Mouse (Mus musculus) cerebral cortex, adult 2 months (tissue): ENCODE results near the gene Aldh2.

Source experiments
- WGBS: fragments of 180-500 bp; shearing (Covaris S2); methylation state at CpG from one replicate; pipeline ENCODE4 v1.1.7; 2018; 5-methylcytosine and 5-hydroxymethylcytosine counted together

Aldh2 gene

DNA sequence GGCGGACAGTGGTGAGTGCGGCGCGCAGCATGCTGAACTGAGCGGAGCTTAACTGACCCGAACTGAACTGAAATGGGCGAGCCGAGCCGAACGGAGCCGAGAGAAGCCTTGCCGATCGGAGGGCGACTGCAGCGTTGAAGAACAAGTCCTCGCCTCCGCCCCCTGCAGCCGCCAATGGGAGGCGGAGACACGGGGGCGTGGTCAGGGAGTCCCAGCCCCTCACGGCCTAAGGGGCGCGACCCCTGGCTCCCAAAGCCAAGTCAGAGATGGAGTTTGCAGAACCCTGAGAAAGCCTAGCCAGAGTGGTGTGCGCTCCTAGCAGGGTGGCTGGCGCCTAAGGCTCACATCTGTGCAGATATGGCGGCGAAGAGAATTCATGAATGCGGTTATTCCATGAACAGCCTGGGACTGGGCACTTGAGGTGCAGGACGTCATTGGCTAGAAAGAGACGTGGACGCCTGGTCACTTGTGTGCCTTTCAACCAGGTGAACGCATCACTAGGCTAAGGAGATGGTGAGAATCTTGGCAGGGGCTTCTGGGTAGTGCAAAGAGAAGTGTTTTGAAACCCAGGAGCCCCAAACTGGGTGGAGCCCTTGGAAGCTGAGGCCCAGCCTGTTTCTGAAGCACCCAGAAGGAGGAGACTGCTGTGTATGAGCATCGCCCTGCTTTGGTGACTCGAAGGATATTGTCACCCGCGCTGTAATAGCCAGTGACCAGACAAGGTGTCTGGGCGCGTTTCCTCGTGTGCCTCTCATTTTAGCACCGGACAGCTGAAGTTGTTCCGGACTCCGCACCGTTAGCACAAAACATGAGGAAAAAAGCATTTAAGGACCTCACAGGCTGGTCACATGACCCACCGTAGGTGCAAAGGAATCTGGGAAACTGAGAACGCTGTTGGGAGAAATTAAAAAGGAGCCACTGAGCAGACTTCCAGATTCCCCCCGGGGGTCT, at the start of gene Aldh2:
Gene Aldh2 (minus strand): TSS at position 374 of the 951 bp plus-strand sequence.
- 2% methylated on average over 47 of the region's 47 CpGs for WGBS

DNA sequence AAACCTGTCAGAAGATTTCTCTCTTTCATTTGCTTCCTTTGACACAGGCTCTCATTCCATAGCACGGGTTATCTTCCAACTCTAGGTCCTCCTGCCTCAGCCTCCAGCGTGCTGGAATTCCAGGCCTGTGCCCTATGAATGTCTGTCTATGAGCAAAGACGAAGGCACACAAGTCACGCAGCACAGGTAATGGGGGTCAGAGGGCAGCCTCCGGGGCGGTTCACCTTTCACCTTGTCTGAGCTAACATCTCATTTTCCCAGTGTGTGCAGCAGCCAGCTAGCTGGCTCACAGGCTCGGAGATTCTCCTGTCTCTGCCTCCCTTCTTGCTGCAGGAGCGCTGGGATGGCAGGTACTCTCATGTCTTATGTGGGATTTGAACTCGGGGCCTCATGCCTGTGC, 46.0 kb upstream of the Aldh2 start:
- WGBS = 97% methylated on average over 9 of the region's 9 CpGs

DNA sequence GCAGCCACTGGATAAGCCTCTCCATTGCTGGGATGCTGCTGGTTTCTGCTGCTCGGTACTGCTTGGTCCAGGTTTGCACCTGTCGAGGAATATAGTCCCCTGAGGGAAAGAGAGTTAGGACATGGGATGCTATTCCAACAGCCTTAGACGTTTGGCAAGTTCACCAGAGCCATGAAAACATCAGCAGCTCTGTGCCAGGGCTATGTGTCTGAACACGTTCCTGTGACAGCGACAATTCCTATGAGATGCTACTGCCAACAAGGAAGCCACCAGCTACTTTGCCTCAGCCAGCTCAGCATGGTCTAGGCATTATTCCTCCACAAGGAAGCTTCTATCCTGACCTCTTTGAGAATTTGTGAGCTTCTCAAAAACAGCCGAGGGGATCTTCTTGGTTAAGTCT, 43.7 kb upstream of the Aldh2 start:
- WGBS = 82% methylated on average over 6 of the region's 6 CpGs

DNA sequence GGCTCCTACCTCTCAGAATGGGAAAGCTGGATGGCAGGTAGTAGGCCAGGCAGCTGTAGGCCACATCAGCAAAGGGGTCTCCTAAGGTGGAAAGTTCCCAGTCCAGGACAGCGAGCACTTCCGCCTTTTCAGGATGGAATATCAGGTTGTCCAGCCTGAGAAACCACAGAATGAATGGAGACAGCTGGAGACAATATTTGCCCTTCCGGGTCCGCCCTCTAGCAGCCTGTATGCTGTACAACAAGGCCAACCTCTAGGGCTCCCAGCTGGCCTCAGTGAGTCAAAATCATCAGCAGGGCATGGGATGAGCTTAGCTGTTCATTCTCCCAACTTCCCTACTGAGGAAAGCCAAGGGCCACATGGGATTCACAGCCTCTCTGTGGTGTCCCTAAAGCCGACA, 41.0 kb upstream of the Aldh2 start:
- 97% methylated on average over 5 of the region's 5 CpGs for WGBS

DNA sequence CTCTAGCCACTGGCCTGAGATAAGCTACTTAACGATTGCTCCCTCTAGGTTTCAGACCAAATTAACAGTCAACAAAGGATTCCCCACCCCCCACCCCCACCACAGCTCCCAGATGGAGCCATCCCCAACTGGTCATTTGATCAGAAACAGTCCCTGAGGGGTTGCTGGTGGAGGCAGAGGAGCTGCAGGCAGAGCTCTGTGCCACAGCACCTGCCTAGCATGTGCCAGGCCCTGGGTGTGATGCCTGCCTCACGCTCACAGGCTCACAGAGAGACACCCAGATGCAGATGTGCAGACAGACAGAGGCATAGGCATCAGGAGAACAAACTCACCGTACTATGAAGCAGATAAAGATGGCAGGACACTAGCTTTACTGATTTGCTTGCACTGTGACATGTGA, 39.2 kb upstream of the Aldh2 start:
- 58% methylated on average over 3 of the region's 3 CpGs for WGBS

DNA sequence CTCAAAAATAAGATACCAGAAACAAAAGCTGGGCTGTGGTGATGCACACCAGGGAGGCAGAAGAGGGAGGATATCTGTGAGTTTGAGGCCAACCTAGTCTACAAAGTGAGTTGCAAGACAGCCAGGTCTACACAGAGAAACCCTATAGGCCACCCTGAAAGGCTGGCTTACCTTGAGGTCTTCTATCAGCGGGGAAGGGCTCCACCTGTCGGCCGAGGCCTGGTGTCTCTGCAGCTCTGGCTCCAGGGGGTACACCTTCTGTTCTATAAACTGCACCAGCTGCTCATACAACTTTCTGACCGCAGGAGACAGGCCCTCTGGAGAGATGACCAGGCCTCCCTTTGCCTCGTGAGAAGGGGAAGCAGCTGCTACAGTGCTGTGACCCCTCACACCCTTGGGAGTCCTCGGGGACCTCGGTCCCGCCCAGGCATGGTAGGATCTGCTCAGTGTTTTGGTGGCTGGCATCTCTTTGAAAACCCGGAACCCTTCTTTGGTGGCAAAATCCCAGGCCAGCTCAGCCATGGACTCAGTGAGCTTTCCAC, 37.6 kb upstream of the Aldh2 start:
- WGBS = 71% methylated on average over 9 of the region's 9 CpGs

DNA sequence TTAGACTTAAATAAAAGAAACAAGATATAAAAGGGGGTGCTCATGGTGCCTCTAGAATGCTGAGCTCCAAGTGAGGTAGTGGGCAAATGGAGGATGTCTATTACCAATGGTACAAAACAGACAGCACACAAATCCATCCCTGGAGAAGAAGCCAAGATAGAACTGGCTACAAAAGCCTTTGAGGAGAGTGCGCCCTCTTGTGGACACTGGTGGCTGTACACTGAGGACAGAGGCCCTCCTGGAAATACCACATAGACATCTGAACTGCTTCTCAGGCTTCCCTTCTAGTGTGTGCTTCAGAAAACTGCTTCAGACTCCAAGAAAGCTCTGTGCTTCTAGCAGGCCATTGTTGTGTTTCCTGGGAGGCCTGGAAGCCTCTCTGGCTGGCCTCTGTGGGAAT, 34.2 kb upstream of the Aldh2 start:
- whole genome bisulfite sequencing = 0% methylated on average over 1 of the region's 1 CpGs

DNA sequence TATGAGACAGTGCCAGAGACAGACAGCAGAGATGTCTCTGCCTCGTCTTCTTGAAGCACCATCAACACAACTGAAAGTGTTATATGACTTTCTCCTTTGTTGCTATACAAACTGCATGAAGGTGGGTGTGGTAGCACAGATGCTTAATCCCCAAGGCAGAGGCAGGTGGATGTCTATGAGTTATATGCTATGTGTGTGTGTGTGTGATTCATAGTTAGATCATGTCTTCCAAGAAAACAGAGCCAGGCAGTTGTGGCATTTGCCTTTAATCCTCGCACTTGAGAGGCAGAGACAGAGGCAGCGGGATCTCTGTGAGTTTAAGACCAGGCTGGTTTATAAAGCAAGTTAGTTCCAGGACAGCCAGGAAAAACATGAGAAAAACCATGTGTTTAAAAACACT, 29.6 kb upstream of the Aldh2 start:
- 64% methylated on average over 3 of the region's 3 CpGs for WGBS

DNA sequence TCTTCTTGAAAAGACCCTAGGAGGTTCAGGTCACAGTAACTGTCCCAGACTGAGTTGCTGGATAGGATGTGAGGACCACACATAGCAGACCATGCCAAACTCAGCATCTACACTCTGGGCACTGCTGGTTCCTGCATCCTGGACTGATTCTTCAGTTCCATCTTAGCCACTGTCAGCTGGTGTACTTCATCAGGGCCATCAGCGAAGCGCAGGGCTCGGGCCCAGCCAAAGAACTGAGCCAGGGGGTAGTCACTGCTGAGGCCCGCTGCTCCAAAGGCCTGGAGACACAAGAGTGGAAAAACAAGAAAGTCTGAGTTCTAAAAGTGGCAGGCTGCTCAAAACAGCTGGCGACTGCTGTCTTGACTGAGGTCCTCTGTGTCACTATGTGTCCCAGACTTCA, 27.5 kb upstream of the Aldh2 start:
- WGBS = 95% methylated on average over 5 of the region's 5 CpGs

DNA sequence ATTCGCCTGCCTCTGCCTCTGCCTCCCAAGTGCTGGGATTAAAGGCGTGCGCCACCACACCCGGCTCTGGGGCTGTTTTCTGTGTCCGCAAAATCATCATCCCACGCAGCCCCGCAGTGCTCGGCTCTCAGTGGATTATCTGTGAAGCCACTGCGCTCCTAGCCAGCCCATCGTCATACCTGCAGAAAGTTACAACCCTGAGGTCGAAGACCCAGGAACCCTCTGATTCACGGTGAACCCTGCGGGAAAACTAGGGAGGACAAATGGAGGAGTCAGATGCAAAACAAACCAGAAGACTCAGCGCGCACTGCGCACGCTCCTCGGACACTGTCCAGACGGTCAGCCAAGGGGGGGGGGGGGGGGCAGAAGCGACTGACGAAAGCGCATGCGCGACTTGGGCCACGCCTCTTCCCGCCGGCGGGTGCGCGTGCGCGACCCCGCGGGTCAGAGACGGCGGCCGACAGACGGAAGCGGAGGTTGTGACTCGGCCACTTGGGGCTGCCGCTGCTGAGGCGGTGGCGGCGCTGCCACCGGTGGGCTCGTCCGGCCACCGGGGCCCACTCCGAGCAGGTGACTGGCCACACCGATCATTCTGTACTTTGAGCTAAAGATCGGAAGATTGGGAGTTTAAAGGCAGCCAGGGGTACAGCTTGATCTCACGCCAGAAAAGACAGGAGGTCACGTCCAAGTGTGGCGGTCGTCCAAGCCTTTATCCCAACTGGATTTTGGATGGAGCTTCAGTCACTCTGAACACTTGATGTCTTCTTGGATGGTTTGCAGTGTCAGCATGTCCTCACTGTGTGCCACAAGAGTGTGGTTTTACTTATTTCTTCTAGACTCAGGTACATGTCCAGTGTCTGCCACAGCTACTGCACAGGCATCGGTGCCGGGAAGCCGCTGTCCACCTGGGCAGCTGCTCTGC, 25.2 kb upstream of the Aldh2 start, which contains the start of gene Acad12:
Gene Acad12 (minus strand): TSS at position 347 of the 922 bp plus-strand sequence.
- under 1% methylated on average over 57 of the region's 58 CpGs for WGBS

DNA sequence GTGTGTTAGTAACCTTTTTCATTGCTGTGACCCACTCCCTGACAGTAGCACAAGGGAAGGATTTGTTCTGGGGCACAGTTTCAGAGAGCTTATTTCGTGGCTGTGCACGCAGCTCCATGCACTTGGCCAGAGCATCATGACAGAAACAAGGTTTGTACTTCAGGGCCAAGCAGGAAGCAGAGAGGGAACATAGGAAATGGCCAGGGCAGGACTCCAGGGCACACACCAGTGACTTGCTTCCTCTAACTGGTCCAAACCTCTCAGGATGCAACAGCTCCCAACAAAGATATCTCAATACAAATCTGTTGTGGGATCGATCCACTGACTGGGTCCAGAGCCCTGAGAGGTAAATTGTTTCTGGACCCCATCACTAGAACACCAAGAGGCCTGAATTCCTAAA, 21.3 kb upstream of the Aldh2 start:
- 79% methylated on average over 3 of the region's 3 CpGs for WGBS

DNA sequence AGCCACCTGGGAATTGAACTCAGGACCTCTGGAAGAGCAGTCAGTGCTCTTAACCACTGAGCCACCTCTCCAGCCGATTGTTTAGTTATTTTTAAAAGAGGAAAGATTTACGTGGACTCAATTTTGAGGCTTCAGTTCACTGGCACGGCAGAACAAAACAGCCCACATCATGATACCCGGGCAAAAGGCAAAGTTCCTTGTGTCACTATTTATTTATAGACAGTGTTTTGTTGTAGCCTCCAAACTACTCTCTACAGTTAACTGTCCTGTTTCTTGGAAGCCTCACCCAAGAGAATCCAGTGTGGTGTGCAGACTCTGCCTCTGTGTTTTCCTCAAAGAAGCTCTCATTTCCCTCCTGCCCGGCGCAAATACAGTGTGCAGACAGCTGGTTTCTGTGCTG, 18.4 kb upstream of the Aldh2 start:
- 85% methylated on average over 6 of the region's 6 CpGs for WGBS

DNA sequence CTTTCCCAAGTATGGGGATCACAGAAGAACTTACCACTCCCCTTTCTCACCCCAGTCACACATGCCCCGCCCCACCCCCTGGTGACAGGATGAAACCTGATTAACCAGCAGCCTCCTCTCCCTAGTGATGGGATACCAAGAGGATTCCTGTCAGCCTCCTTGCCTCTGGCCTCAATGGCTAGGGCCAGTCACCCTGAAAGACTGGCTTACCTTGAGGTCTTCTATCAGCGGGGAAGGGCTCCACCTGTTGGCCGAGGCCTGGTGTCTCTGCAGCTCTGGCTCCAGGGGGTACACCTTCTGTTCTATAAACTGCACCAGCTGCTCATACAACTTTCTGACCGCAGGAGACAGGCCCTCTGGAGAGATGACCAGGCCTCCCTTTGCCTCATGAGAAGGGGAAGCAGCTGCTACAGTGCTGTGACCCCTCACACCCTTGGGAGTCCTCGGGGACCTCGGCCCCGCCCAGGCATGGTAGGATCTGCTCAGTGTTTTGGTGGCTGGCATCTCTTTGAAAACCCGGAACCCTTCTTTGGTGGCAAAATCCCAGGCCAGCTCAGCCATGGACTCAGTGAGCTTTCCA, 16.0 kb upstream of the Aldh2 start:
- WGBS = 69% methylated on average over 8 of the region's 8 CpGs

DNA sequence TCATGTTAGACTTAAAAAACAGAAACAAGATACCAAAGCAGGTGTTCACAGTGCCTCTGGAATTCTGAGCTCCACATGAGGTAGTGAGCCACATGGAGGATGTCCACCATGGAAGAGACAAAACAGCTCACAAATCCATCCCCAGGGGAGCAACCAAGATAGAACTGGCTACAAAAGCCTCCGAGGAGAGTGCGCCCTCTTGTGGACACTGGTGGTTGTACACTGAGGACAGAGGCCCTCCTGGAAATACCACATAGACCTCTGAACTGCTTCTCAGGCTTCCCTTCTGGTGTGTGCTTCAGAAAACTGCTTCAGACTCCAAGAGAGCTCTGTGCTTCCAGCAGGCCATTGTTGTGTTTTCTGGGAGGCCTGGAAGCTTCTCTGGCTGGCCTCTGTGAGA, 12.5 kb upstream of the Aldh2 start:
- 0% methylated on average over 2 of the region's 2 CpGs for WGBS

DNA sequence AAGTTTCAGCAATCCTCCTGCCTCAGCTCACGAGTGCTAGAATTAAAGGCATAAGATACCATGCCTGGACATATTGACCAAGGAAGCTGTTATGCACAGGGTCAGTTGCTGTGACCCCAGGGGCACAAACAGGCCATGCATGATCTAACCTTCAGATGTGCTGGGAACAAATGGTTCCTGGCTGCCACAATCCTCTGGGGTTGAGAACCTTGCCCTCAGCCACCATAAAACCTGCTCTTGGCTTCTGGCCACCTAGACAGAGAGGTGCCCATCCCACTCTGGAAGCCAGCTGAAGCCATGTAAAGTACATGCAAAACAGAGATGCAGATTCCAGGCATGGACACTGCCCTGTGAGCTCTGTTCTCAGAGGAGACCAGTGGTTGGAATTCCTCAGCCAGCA, 10.2 kb upstream of the Aldh2 start:
- WGBS = 88% methylated on average over 1 of the region's 1 CpGs

DNA sequence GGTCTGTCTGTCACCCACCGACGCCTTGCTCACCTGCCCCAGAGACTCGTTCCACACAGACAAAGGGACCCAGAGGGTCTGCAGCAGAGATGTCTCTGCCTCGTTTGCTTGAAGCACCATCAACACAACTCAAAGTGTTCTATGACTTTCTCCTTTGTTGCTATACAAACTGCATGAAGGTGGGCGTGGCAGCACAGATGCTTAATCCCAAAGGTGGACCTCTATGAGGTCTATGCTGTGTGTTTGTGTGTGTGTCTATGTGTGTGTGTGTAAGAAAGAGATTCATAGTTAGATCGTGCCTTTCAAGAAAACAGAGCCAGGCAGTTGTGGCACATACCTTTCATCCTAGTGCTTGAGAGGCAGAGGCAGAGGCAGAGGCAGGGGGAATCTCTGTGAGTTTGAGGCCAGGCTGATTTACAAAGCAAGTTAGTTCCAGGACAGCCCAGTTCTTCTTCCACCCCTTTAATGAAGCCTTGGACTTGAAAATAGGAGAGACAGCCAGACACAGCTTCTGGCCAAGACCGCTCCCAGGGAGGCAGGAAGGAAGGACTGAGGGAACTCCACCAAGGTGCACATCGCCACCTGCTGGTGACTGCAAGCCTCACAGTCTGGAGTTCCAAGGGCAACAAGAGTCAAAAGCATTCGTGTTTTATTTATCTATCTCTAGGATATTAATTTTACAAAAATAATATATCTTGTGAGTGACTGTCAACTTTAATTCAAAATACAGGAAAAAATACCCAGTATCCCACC, 8.1 kb upstream of the Aldh2 start:
- WGBS = 40% methylated on average over 9 of the region's 9 CpGs

DNA sequence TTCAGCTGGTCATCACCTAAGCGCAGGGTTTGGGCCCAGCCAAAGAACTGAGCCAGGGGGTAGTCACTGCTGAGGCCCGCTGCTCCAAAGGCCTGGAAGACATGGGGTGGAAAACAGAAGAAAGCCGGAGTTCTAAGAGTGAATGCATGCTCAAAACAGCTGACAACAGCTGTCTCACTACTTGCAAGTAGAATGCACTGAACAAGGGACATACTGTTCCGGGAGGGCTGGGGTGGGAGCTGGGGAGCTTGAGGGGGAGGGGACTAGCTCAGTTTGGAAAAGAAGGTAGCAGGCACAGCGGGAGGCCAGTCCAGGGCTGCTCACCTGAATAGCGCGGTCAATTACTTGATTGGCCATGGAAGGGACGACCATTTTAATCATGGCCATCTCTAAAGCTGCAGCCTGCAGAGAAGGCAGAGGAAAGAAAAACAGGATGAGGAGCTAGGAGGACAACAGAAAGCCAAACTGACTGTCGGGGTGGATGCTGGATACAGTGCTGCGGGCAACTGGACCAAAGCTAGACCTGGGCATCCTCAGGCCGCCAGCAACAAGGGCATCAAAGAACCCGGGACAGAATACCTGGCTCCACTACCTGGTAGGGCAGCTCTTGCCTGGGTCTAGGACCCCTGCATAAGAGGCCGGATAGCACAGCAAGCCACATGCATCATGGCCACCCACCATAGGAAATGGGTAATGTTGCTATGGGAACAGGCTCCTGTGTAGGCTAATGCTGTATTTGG, 5.4 kb upstream of the Aldh2 start:
- WGBS = 77% methylated on average over 13 of the region's 13 CpGs

DNA sequence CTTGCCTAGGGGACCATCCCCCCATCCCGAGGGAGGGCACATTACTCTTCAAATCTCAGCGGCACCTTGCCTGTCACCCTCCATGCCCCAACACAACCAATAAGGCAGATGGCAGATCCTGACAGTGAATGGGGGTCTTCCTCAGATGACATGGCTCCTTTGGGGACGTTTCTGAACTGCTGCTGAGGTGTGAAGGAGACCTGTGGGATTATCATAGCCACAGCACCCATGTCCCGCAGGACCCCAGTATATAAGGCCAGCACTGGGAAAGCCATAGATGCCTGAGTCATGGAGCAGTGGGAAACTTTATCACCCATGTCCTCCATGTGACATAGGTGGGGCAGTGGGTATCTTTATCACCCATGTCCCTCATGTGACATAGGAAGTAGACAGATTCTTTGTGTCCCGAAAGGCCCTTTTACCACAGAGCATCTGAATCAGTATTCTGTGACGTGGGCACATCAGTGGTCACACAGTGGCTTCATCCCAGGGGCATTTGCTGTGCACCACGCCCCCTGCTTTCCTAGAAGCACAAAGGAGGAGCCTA, 4.4 kb upstream of the Aldh2 start:
- WGBS = 89% methylated on average over 7 of the region's 7 CpGs

DNA sequence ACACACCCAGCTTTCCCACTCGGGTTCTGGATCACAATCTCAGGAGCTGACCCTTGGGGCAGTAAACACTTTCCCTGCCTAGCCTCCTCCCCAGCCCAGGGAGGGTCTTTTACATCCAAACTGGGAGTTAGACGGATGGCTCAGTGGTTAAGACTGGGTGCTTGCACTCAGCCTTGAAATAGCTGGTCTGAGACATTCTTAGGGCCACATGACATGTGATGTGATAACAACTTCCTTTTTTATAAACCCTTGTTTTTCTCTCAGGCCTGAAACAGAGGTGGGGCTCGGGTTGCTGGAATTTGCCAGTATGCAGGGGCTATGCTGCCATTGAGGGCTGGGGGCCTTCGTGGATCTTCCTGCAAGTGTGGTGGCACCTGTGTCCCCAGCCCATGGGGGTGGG, 3.7 kb upstream of the Aldh2 start:
- 85% methylated on average over 4 of the region's 4 CpGs for WGBS

DNA sequence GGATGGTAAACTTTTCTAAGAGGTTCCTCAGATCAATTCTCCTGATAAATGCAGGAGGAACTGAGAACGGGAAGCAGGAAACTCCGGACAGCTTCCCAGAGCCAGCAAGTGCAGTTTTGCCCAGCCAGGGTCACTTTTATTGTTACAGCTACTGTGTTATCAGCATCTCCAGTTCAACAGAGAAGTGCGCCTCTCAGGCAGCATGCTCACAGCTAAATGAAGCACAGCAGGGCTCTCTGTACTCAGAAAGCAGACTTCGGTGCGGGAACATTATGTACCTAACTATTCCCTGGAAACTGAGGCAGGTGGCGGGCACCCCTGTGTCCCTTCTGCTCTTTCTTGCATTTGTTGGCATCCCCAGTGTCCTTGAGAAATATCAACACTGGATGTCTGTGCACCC, 2.6 kb upstream of the Aldh2 start:
- WGBS = 69% methylated on average over 6 of the region's 6 CpGs
